Mouse (Mus musculus) liver, embryonic 14.5 days (tissue): Measurements from ENCODE around the gene Lce1e. TPM values are rescaled to one million over a fixed set of nuclear protein-coding genes. Genes with fewer than 3 reads are reported as not detected.

ENCODE experiments used
- ATAC-seq: fragments of 200-750 bp; cut with Nextera tagmentation; 2 replicates; pipeline ENCODE4 v1.8.0; 2017; ENCODE audit warnings: moderate number of reproducible peaks, mild to moderate bottlenecking, moderate library complexity; ENCODE audit not compliant: insufficient read depth
- DNase-seq, 3 experiments: peaks; one replicate each; pipeline ENCODE4 v3.0.0-alpha.2; 2012 to 2013; ENCODE audit warnings: low read depth in 3 of 3, low spot score in 3 of 3
- H3K27ac ChIP-seq: fragments of 300-500 bp; sonication (generic); 2 replicates; pipeline ENCODE4 v1.5.1; 2014; ENCODE audit warnings: moderate library complexity, mild to moderate bottlenecking, control low read depth, inconsistent platforms
- H3K27me3 ChIP-seq: fragments of 300-500 bp; sonication (generic); 2 replicates; pipeline ENCODE4 v1.6.1; 2014; ENCODE audit warnings: mild to moderate bottlenecking, low read length, moderate library complexity; ENCODE audit not compliant: control insufficient read depth, insufficient read depth
- H3K36me3 ChIP-seq: fragments of 300-500 bp; sonication (generic); replicated peaks from 2 replicates; pipeline ENCODE4 v1.6.1; 2014; ENCODE audit warnings: low read depth; ENCODE audit not compliant: control insufficient read depth, insufficient read depth
- H3K4me1 ChIP-seq, 2 experiments: fragments of 200-500 bp in 1 of 2; fragments of 300-500 bp in 1 of 2; sonication (generic) in 1 of 2; replicated peaks; 2 replicates each; pipeline ENCODE4 v1.6.1; 2012 to 2014; ENCODE audit warnings: antibody characterized with exemption in 1 of 2, inconsistent platforms in 1 of 2, low read length in 1 of 2; ENCODE audit not compliant: control insufficient read depth in 2 of 2, insufficient read depth in 2 of 2
- H3K4me2 ChIP-seq: fragments of 300-500 bp; sonication (generic); 2 replicates; pipeline ENCODE4 v1.6.1; 2014; ENCODE audit warnings: low read depth, mild to moderate bottlenecking, control low read depth, moderate library complexity
- H3K4me3 ChIP-seq, 2 experiments: fragments of 200-500 bp in 1 of 2; fragments of 300-500 bp in 1 of 2; sonication (generic) in 1 of 2; 2 replicates each; pipeline ENCODE4 v1.5.1; 2012 to 2014; ENCODE audit warnings: low read depth in 2 of 2, low read length in 2 of 2, mild to moderate bottlenecking in 2 of 2, control low read depth in 1 of 2, inconsistent platforms in 1 of 2, moderate library complexity in 1 of 2; ENCODE audit not compliant: insufficient read depth in 1 of 2
- H3K9ac ChIP-seq: fragments of 300-500 bp; sonication (generic); replicated peaks from 2 replicates; pipeline ENCODE4 v1.6.1; 2014; ENCODE audit warnings: mild to moderate bottlenecking, control low read depth, moderate library complexity
- H3K9me3 ChIP-seq: fragments of 300-500 bp; sonication (generic); 2 replicates; pipeline ENCODE4 v1.6.1; 2016; ENCODE audit warnings: low read length, mixed read lengths; ENCODE audit not compliant: control insufficient read depth
- CTCF ChIP-seq: IDR thresholded peaks from 2 replicates; pipeline ENCODE4 v1.5.1; 2016; ENCODE audit warnings: antibody characterized with exemption, low read depth, control low read depth
- EP300 ChIP-seq: IDR thresholded peaks from 2 replicates; pipeline ENCODE4 v1.6.1; 2016; ENCODE audit warnings: antibody characterized with exemption, low read depth
- polyA plus RNA-seq, 2 experiments: library from polyadenylated mRNA; depleted of rRNA in 1 of 2; stranded (reverse) in 1 of 2; unstranded in 1 of 2; fragments of >200 nt; fragmentation: Nextera tagmentation in 1 of 2; extraction: Ambion mirVana in 1 of 2; gene quantifications; 2 replicates each; pipeline versions ENCODE4 v1.2.1 to v1.2.3; 2012 to 2014

The Lce1e gene
- polyA plus RNA-seq, 2 experiments = not detected

- no peak for TF ChIP-seq CTCF
- no peak for TF ChIP-seq EP300
- H3K27me3 ChIP-seq = no peaks in the 10 kb centered on the region
- H3K4me1 ChIP-seq = no peaks in the 10 kb centered on the region
- no peak within 1 kb of the TSS for H3K9ac ChIP-seq
- ATAC-seq (no peak), DNase-seq (no peak)
- H3K4me3 ChIP-seq = no peak within 1 kb of the TSS
- H3K4me2 ChIP-seq = no peak within 1 kb of the TSS
- H3K9me3 ChIP-seq = no peaks in the 10 kb centered on the region
- no peak within 1 kb of the TSS for H3K27ac ChIP-seq
- no peaks in the 10 kb centered on the region for H3K36me3 ChIP-seq
These were observed 38.7 kb downstream of the Lce1e start, which contains the start of gene Lce1a2 for GRCm38 (mm10) chr3:92670215-92670614. TSS of gene Lce1a2 (minus strand) at chr3:92670315.

Other genes with a start within 250 kb of the Lce1e start
- not detected in 2 replicates for gene Sprr1a, start 223.2 kb downstream of the Lce1e start, polyA plus RNA-seq (2012; rRNA removed)
- gene Sprr1a, start 223.2 kb downstream of the Lce1e start, polyA plus RNA-seq (2014; fragmentation: Nextera tagmentation; extraction: Ambion mirVana) = not detected in 2 replicates
- gene Sprr4, start 208.6 kb downstream of the Lce1e start, polyA plus RNA-seq (2012; rRNA removed) = not detected in 2 replicates
- gene Sprr4, start 208.6 kb downstream of the Lce1e start, polyA plus RNA-seq (2014; fragmentation: Nextera tagmentation; extraction: Ambion mirVana) = not detected in 2 replicates
- not detected in 2 replicates for gene 2310046K23Rik, start 174.6 kb downstream of the Lce1e start, polyA plus RNA-seq (2012; rRNA removed)
- not detected in 2 replicates for gene 2310046K23Rik, start 174.6 kb downstream of the Lce1e start, polyA plus RNA-seq (2014; fragmentation: Nextera tagmentation; extraction: Ambion mirVana)
- gene Ivl, start 135.3 kb downstream of the Lce1e start, polyA plus RNA-seq (2012; rRNA removed) = 0.02 and 0.03 TPM in 2 replicates
- gene Ivl, start 135.3 kb downstream of the Lce1e start, polyA plus RNA-seq (2014; fragmentation: Nextera tagmentation; extraction: Ambion mirVana) = not detected in 2 replicates
- 0.22 TPM in 1 of 2 replicates, not detected in the other for gene Smcp, start 120.1 kb downstream of the Lce1e start, polyA plus RNA-seq (2012; rRNA removed)
- gene Smcp, start 120.1 kb downstream of the Lce1e start, polyA plus RNA-seq (2014; fragmentation: Nextera tagmentation; extraction: Ambion mirVana) = not detected in 2 replicates
- gene 2210017I01Rik, start 101.6 kb downstream of the Lce1e start, polyA plus RNA-seq (2012; rRNA removed) = not detected in 2 replicates
- not detected in 2 replicates for gene 2210017I01Rik, start 101.6 kb downstream of the Lce1e start, polyA plus RNA-seq (2014; fragmentation: Nextera tagmentation; extraction: Ambion mirVana)
- not detected in 2 replicates for gene Lce6a, start 87.4 kb downstream of the Lce1e start, polyA plus RNA-seq (2012; rRNA removed)
- gene Lce6a, start 87.4 kb downstream of the Lce1e start, polyA plus RNA-seq (2014; fragmentation: Nextera tagmentation; extraction: Ambion mirVana) = not detected in 2 replicates
- not detected in 2 replicates for gene Lce1a1, start 60.8 kb downstream of the Lce1e start, polyA plus RNA-seq (2012; rRNA removed)
- gene Lce1a1, start 60.8 kb downstream of the Lce1e start, polyA plus RNA-seq (2014; fragmentation: Nextera tagmentation; extraction: Ambion mirVana) = not detected in 2 replicates
- not detected in 2 replicates for gene Lce1b, start 52.1 kb downstream of the Lce1e start, polyA plus RNA-seq (2012; rRNA removed)
- gene Lce1b, start 52.1 kb downstream of the Lce1e start, polyA plus RNA-seq (2014; fragmentation: Nextera tagmentation; extraction: Ambion mirVana) = not detected in 2 replicates
- not detected in 2 replicates for gene Lce1a2, start 38.8 kb downstream of the Lce1e start, polyA plus RNA-seq (2012; rRNA removed)
- gene Lce1a2, start 38.8 kb downstream of the Lce1e start, polyA plus RNA-seq (2014; fragmentation: Nextera tagmentation; extraction: Ambion mirVana) = not detected in 2 replicates
- not detected in 2 replicates for gene Lce1c, start 29.8 kb downstream of the Lce1e start, polyA plus RNA-seq (2012; rRNA removed)
- gene Lce1c, start 29.8 kb downstream of the Lce1e start, polyA plus RNA-seq (2014; fragmentation: Nextera tagmentation; extraction: Ambion mirVana) = not detected in 2 replicates
- gene Lce1d, start 21.9 kb downstream of the Lce1e start, polyA plus RNA-seq (2012; rRNA removed) = not detected in 2 replicates
- not detected in 2 replicates for gene Lce1d, start 21.9 kb downstream of the Lce1e start, polyA plus RNA-seq (2014; fragmentation: Nextera tagmentation; extraction: Ambion mirVana)
- gene Lce1f, start 11.3 kb upstream of the Lce1e start, polyA plus RNA-seq (2012; rRNA removed) = not detected in 2 replicates
- gene Lce1f, start 11.3 kb upstream of the Lce1e start, polyA plus RNA-seq (2014; fragmentation: Nextera tagmentation; extraction: Ambion mirVana) = not detected in 2 replicates
- gene Gm38119, start 30.0 kb upstream of the Lce1e start, polyA plus RNA-seq (2012; rRNA removed) = not detected in 2 replicates
- not detected in 2 replicates for gene Gm38119, start 30.0 kb upstream of the Lce1e start, polyA plus RNA-seq (2014; fragmentation: Nextera tagmentation; extraction: Ambion mirVana)
- gene Lce1g, start 43.3 kb upstream of the Lce1e start, polyA plus RNA-seq (2012; rRNA removed) = not detected in 2 replicates
- gene Lce1g, start 43.3 kb upstream of the Lce1e start, polyA plus RNA-seq (2014; fragmentation: Nextera tagmentation; extraction: Ambion mirVana) = not detected in 2 replicates
- not detected in 2 replicates for gene Lce1h, start 56.0 kb upstream of the Lce1e start, polyA plus RNA-seq (2012; rRNA removed)
- not detected in 2 replicates for gene Lce1h, start 56.0 kb upstream of the Lce1e start, polyA plus RNA-seq (2014; fragmentation: Nextera tagmentation; extraction: Ambion mirVana)
- not detected in 2 replicates for gene Lce1i, start 69.8 kb upstream of the Lce1e start, polyA plus RNA-seq (2012; rRNA removed)
- not detected in 2 replicates for gene Lce1i, start 69.8 kb upstream of the Lce1e start, polyA plus RNA-seq (2014; fragmentation: Nextera tagmentation; extraction: Ambion mirVana)
- gene Lce1j, start 81.4 kb upstream of the Lce1e start, polyA plus RNA-seq (2012; rRNA removed) = not detected in 2 replicates
- not detected in 2 replicates for gene Lce1j, start 81.4 kb upstream of the Lce1e start, polyA plus RNA-seq (2014; fragmentation: Nextera tagmentation; extraction: Ambion mirVana)
- gene Lce1k, start 98.8 kb upstream of the Lce1e start, polyA plus RNA-seq (2012; rRNA removed) = not detected in 2 replicates
- not detected in 2 replicates for gene Lce1k, start 98.8 kb upstream of the Lce1e start, polyA plus RNA-seq (2014; fragmentation: Nextera tagmentation; extraction: Ambion mirVana)
- not detected in 2 replicates for gene Kprp, start 118.2 kb upstream of the Lce1e start, polyA plus RNA-seq (2012; rRNA removed)
- not detected in 2 replicates for gene Kprp, start 118.2 kb upstream of the Lce1e start, polyA plus RNA-seq (2014; fragmentation: Nextera tagmentation; extraction: Ambion mirVana)
- gene Lce1l, start 142.2 kb upstream of the Lce1e start, polyA plus RNA-seq (2012; rRNA removed) = not detected in 2 replicates
- not detected in 2 replicates for gene Lce1l, start 142.2 kb upstream of the Lce1e start, polyA plus RNA-seq (2014; fragmentation: Nextera tagmentation; extraction: Ambion mirVana)
- not detected in 2 replicates for gene 2310050C09Rik, start 161.1 kb upstream of the Lce1e start, polyA plus RNA-seq (2012; rRNA removed)
- gene 2310050C09Rik, start 161.1 kb upstream of the Lce1e start, polyA plus RNA-seq (2014; fragmentation: Nextera tagmentation; extraction: Ambion mirVana) = not detected in 2 replicates
- gene Lce3a, start 217.2 kb upstream of the Lce1e start, polyA plus RNA-seq (2012; rRNA removed) = not detected in 2 replicates
- not detected in 2 replicates for gene Lce3a, start 217.2 kb upstream of the Lce1e start, polyA plus RNA-seq (2014; fragmentation: Nextera tagmentation; extraction: Ambion mirVana)
- not detected in 2 replicates for gene Lce3b, start 223.9 kb upstream of the Lce1e start, polyA plus RNA-seq (2012; rRNA removed)
- not detected in 2 replicates for gene Lce3b, start 223.9 kb upstream of the Lce1e start, polyA plus RNA-seq (2014; fragmentation: Nextera tagmentation; extraction: Ambion mirVana)
- gene Lce3c, start 235.4 kb upstream of the Lce1e start, polyA plus RNA-seq (2012; rRNA removed) = not detected in 2 replicates
- gene Lce3c, start 235.4 kb upstream of the Lce1e start, polyA plus RNA-seq (2014; fragmentation: Nextera tagmentation; extraction: Ambion mirVana) = not detected in 2 replicates
- not detected in 2 replicates for gene Lce3d, start 248.3 kb upstream of the Lce1e start, polyA plus RNA-seq (2012; rRNA removed)
- gene Lce3d, start 248.3 kb upstream of the Lce1e start, polyA plus RNA-seq (2014; fragmentation: Nextera tagmentation; extraction: Ambion mirVana) = not detected in 2 replicates